Mouse (Mus musculus): ENCODE results near the gene Dock7. TPM values are rescaled to one million over a fixed set of nuclear protein-coding genes. Genes with fewer than 3 reads are reported as not detected.

Dock7 gene
- total RNA-seq, 2 experiments from 2014 or later, result 6.4 to 6.8 TPM

DNA sequence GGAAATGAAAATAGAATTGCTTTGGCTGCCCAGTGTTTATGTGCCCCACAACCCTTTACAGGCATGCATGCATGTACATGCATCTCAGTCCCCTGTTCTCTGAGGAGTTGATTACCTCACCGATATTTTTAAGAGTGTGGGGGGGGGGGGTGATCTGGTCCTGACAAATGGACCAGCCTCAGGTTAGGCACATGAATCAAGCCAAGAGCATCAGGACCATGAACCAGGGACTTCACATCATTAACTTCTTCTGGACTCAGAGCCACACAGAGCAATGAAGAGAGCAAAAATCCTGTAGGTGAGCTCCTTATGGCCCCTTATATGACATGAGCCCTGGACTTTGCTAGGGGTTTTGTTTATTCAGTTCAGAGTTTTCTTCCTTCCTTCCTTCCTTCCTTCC lies 2.1 kb upstream of the Dock7 start:
- intact Hi-C loops (cut with DNase I), result no loop called here

DNA sequence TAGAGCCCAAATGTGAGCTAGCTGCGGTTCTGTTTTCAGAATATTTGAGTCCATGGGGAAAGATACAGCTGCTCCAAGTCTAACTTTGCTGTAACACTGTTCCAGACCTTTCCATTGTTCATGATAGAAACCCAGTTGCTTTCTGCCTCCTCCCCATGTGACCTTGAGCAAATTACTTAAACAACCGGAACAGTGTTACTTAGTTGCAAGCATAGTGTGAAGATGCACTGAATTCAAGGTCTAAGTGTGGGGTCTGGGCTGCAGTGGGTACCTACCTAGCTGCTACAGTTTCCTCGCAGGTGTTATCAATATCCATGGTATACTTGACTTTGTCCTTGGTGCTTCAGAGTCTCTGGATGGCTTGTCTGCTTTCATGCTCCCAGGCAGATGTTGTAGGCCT lies 1.3 kb upstream of the Dock7 start:
- intact Hi-C loops (cut with DNase I), result no loop called here
- DNase-seq, result no peak

More for the DNA sequence above, 2.1 kb upstream of the Dock7 start:
- DNase-seq, result no peak

DNA sequence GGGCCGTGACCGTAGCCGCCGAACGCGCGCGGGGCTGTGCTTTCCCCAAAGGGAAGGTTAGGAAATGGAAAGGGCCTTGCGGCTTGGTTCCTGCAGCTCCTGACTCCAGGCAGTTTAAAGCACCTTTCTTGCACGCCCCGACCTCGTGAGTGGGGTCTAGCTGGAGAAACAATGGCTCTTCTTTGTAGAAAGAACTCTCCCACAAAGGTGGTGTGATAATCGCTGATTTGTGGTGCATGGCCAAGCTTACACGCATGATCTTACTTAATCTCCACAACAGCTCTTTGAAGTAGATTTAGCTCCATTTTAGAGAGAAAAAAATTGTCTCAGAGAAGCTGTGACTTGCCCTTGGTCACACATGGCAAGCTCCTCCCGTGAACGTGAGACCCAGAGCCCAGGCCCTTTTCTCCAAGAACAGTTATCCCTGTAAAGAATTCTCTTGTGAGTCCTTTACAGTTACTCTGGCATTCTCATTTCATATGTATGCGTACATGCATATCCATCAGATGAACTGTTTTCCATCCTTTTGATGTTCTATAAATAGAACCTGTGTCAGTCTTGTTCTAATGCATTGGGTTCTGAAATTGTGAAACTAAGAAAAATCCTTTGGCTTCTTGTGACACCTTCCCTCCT lies 524 bp upstream of the Dock7 start:
- no peak for DNase-seq
- intact Hi-C loops (cut with DNase I), result no loop called here

DNA sequence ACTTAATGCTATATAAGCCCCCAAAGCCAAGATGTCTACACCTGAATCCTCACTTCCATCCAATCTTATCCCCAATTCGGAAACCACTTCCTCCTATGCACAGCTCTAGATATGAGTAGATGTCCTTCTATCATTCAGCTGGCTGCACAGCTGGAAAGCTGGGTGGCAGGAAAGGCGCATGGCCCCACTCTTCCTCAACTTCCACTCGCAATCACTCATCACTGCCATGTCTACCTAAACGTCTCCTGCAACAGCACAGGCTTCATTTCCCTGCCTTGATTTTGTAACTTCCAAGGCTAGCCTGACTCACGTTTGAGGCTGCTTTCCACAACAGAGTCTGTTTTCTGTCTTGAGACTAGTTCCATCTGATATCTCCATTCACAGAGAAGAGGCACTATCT lies 1.7 kb downstream of the Dock7 start:
- no peak for DNase-seq
- intact Hi-C loops (cut with DNase I), result no loop called here

DNA sequence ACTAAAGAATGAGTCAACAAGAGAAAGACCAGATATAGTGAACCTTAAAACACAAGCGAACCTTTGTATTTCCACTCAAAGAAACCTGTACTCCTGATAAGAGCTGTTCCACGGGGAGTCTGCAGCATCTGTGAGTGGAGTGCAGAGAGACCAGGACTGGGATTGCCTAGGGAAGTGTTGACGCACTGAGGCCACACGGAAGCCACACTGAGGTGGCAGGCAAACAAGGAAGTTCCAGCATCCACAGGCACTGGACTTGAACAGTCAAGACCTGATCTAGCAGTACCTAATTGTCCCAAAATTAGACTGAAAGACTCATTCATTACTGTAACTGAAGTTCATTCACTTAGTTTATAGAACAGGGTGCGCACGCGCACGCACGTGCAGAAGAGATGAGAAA lies 4.9 kb downstream of the Dock7 start:
- DNase-seq, result no peak
- intact Hi-C loops (cut with DNase I), result no loop called here

DNA sequence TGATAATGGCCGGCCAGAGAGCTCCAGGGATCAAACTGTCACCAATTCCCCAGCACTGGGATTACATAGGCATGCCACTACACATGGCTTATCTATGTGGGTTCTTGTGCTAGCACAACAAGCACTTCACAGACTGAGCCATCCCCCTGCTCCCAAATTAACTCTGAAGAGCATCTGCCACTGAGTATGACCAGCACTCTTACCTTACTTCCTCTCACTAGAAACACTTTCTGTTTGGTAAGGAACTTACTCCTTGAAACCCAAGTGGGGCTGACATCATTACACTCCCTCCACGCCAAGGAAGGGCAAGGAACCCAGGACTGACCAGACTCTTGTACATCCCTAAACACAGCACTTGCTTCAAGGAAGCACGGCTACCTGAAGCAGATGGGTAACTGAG lies 9.0 kb downstream of the Dock7 start:
- DNase-seq, result no peak
- intact Hi-C loops (cut with DNase I), result no loop called here

DNA sequence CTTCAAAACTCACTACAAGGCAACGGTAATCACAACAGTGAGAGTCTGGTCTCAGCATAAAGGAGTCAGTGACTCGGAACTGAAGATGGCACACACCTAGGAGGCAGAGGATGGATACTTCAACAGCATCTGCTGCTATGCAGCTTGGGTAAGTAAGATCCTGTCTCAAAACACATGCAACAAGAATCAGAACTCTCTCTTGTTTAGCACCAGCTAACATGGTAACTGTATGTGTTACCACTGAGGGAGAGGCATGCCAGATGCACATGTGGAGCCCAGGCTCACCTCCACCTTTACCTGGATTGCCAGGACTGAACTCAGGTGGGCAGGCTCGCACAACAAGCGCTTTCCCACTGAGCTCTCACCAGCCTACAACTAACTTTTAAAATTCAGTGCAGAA lies 11.9 kb downstream of the Dock7 start:
- intact Hi-C loops (cut with DNase I), result no loop called here
- DNase-seq, result no peak

DNA sequence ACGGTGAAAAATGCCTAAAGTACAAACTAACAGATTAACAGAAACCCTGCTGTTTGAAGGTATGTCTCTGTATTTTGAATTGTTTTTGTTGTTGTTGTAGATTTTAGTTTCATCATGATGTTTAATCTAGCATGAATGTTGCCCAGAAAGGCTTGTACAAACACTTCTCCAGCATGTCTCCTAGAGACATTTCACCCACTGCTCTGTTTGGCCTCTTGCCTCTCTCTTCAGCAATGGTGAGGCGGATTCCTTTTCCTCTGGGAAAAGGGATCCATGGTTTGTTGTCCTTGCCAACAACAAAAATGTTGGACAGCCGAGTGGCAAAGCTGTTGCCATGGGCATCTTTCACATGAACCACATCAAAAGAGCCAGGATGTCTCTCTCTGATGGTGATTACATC lies 17.9 kb downstream of the Dock7 start:
- intact Hi-C loops (cut with DNase I), result no loop called here

DNA sequence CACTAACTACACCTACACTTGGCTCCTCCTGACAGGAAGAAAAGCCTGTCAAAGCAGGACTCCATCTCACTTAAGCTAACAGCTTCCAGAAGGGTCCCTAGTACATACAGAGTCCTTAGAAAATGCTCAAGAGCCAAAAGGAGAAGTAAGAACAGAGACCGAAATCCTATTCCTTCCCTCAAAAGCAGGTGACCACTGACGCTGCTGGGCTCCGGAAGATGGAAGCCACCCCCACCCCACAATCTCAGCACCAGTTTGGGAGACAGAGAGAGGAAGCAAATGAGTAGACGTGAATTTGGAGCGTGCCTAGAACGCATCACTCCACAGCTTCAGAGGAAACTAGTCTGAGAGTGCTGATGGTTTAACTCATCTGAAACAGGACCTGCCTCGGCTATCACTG lies 20.0 kb downstream of the Dock7 start:
- intact Hi-C loops (cut with DNase I), result no loop called here
- DNase-seq, result no peak

More for the DNA sequence above, 17.9 kb downstream of the Dock7 start:
- DNase-seq, result no peak

DNA sequence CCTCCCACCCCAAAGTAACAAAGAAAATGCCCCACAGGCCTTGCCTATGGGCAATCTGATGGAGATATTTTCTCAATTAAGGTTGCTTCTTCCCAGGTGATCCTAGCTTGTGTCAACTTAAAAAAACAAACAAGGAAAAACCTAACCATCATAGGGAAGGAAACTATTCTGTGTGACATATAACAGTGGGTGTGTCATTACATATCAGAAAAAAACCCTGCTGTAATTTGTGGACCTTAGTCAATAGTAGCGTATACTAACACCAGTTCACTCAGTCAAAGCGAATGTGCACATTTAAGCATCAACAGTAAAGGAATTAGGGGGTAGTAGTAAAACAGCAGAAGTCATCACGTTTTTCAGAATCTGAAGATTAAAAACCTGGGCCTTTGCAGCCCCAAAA lies 28.9 kb downstream of the Dock7 start:
- no peak for DNase-seq
- intact Hi-C loops (cut with DNase I), result no loop called here

DNA sequence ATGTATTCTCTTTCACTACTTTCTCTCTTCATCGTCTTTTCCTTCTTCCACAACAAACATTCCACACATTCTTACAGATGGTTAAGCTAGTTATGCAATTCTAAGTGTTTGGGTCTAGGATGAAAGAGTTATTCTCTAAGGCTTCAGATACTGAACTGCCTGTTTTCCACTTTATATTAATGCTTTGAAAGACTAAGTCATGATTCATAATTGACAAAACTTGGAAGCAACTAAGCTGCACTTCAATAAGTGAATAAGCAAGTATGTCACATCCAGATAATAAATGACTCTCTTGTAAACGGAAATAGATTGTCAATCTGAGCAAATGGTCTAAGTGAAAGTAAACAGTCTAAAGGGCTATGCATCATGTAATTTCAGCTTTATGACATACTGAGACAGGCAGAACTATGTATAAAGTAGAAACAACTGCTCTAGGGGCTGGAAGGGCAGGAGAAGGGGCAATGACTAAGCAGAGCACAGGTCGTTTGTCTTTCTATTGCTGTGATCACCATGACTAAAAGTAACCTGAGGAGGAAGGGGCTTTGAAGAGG lies 29.5 kb downstream of the Dock7 start:
- DNase-seq, result no peak
- intact Hi-C loops (cut with DNase I), result no loop called here

DNA sequence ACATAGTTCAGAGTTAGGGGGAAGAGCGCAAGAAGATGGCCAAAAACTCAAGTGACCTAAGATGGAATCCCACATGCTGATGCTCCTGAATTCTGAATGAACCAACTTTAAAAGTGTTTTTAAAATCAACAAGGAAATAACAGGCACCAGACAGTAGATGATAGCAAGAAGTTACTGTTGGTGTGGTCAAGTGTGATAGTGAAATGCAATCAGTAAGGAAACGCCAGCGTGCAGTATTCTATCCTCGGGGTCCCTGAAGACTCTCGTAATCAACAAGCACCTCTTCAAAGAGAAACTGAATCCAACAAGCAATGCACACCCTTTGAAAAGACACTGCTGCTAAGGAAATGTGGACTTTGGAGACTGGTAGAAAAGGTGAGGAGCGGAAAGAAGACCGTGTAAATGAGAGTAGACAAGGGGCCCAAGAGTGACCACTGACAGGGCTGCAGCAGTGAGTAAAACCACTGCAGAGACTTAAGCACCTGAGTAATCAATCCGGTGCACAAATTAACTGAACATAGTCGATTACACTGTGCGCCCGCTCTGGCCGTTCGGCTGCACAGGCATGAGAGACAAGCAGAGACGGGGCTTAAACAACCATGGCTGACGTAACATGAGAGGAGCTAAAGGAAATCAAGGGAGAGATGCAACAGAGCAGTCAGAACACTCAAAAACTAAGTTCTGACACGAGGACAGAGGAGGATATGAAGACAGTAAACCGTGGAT lies 32.8 kb downstream of the Dock7 start:
- intact Hi-C loops (cut with DNase I), result no loop called here
- no peak for DNase-seq

DNA sequence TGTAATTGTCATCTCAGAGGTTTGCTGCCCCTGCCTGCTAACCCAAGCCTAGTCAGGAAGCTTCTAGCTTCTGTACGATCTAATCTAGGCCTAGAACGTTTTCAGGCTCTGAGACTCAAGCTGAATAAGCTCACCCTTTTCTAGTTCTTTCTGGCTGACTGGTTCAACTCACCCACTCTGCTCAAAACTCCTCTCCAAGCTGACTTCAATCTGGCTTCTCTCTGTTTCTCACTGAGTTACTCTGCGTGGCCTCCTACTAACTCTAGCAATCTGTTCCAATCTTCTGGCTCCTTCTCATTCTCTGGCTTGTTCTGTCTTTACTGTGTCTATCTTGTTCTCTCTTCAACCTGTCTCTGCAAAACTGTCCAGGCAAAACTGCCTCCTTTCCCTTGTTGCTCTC lies 36.9 kb downstream of the Dock7 start:
- DNase-seq, result no peak
- intact Hi-C loops (cut with DNase I), result no loop called here

DNA sequence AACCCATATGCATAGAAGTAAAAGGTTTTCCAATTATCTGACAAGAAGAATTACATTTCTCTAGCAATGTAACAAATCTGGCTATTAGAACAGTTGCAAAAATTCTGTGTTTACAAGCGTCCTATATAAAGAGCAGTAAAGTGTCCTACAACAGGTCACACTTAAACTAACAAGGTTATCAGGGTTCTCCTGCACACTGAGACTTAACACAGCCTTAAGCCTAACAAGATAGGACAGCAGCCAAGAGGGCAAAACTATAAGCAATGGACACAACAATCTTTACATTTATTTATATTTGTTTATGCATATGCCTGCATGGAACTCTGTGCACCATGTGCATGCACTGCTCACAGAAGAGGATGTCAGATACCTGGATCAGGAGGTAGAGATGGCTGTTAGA lies 39.5 kb downstream of the Dock7 start:
- intact Hi-C loops (cut with DNase I), result no loop called here
- no peak for DNase-seq

DNA sequence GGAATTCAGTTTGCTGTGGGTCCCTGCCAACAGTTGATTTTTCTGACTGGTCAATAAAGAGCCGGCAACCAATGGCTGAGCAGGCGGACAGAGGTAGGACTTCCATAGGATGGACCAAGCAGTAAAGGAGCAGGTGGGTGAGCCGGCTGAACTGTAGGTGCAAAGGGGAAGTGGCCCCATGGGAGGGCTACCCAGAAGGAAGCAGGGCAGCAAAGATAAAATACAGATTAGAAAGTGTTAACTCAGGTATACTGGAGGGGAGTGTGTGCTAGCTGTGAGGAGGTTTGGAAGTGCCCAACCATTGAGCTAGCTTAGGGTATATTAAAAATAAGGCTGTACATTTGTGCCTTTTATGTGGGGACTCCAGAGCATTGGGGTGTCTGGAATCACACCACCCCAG lies 42.7 kb downstream of the Dock7 start:
- no peak for DNase-seq
- intact Hi-C loops (cut with DNase I), result no loop called here

DNA sequence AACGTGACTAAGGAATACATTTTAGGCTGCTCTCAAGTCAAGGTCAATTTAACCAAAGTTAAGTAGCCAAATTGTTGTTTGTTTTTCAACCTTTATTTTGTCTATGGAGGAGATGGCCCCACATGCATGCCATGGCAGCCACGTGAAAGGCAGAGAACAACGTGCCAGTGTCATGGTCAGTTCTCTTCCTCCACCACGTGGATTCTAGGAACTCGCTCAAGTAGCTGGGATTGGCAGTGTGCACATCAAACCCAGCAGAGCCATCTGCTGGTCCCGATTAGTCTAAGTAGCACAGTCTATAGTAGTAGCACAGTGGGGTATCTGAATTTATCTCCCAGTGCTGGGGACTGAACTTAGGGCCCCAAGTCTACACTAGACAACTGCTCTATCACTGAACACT lies 51.9 kb downstream of the Dock7 start:
- intact Hi-C loops (cut with DNase I), result no loop called here
- DNase-seq, result no peak

DNA sequence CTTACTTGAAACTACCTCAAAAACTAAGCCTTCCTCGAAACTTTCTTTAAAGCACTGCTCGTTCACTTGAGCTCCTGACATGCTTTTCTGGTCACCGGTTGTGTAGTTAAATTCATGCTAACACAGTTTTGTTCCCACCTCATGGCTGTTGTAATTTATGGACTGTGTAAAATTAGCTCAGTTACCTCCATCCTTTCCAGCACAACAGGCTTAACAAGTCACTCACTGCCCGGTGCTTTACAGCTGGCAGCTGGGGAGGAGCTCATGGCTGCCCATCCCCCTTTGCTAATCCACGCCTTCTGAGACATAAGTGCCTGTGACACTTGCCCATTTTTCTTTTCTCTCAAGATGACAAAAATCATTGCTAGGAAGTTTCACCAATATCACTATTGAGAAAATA lies 56.2 kb downstream of the Dock7 start:
- DNase-seq, result no peak
- intact Hi-C loops (cut with DNase I), result no loop called here

DNA sequence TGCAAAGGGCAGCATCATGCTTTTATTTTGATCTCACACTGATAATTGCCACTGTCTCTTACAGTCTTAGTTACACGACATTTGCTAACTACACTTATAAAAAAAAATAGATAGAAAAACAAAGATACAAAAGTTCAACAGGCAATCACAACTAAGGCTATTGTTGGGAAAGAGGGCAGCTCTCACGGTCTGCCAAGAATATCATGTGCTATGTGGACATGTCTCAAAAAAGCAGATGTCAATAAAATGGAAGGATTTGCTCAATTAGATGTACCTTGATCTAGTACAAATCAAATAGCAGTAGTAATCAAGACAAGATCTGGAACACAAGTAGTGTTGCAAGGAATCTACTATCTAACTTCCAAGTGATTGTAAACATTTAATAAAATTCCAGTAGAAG lies 72.1 kb downstream of the Dock7 start:
- no peak for DNase-seq
- intact Hi-C loops (cut with DNase I), result no loop called here

DNA sequence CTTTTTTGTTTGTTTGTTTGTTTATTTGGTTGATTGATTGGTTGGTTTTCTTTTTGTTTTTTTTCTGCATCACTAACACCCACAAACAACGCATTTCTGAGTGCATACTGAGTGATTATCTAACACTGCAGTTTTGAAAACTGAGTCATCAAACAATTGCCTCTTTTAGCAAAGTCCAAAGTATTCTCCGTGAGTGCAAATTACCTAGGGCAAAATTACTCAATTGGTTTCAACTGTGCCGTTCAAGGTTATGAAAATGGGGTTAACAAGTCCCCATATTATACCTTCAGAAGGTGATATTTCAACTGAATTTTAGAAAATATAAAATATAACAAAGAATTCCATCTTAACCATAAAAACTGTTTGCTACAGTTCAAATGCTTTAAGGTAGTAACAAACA lies 74.2 kb downstream of the Dock7 start:
- DNase-seq, result no peak

DNA sequence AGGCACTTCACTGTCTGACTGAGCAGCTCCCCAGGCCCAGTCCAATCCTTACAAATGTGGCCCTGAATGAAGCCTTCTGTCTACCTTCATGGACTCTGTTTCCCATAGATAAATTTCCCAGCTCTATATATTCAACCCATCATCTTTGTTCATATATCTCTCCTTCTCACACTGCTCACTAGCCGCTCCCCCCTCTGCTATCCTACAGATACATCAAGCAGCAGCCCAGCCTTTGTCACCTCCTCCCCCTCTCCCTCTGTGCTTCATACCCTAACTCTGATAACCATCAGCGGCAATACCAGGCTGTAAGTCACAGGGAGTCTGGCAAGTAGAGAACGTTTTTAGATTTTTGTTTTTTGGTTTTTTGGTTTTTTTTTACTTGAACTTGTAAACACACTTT lies 75.9 kb downstream of the Dock7 start:
- intact Hi-C loops (cut with DNase I), result no loop called here
- DNase-seq, result no peak

More for the DNA sequence above, 74.2 kb downstream of the Dock7 start:
- intact Hi-C loops (cut with DNase I), result no loop called here

DNA sequence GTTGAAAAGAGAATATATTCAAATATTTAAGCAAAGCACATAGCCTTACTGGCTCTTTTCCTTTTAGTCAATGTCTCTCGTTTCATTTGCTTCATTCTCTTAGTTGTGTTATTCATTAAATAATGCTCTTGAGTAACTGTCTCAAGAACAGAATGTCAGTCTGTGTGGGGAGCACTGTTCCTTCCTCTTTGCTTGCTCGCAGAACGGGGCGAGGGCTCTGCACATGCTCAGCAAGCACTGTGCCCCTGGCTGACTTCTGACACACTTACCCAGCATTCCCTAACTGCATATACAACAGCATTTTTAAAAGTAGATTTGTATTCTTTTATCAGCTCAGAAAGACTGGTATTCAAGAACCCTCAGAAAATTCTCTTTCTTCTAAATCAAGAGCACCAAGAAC lies 87.8 kb downstream of the Dock7 start:
- no peak for DNase-seq
- intact Hi-C loops (cut with DNase I), result no loop called here

DNA sequence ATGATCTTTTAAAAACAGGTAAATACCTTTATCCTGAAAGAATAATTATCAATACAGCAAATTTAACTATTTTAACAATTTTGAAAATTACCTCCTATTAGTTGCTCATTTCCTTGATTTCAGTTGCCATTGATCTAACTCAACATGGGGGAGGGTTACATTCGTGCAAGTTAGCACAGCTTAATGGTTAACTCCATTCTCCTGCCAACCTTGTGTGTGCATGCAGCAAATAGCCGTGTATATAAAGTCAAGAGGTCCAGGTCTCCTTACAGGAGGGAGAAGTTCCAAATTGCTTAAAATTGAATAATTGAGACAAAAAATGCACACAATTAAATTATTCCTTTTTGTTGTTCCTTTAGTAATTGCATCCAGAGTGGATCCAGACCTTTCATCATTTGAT lies 90.0 kb downstream of the Dock7 start, which contains the start of gene Angptl3:
Angptl3 (plus strand) TSS at position 269 of the 400 bp plus-strand sequence.
- no peak for DNase-seq
- intact Hi-C loops (cut with DNase I), result no loop called here

Data from gastrocnemius, postnatal 36 days (tissue).